Mouse (Mus musculus): ENCODE results near the gene Hist1h2bn.

GRCm38 (mm10) chr13:21710821-21711525, 43.0 kb upstream of the Hist1h2bn start:
- TF ChIP-seq CTCF (IDR thresholded peaks at IDR 0.05; ENCODE audit: low read depth) (no peak), EP300 (IDR thresholded peaks at IDR 0.05; ENCODE audit: low read depth) (no peak)
